Mouse (Mus musculus): ENCODE measurements around the gene Gm45713. TPM values are rescaled to one million over a fixed set of nuclear protein-coding genes. Genes with fewer than 3 reads are reported as not detected.

Gene Gm45713
- total RNA-seq, 2 experiments from 2014 or later, result not detected

- no peak for DNase-seq (ENCODE audit: low spot score in 2 of 2)
These were observed 58.2 kb downstream of the Gm45713 start for GRCm38 (mm10) chr7:45077829-45078228.

- DNase-seq (ENCODE audit: low spot score in 2 of 2), result no peak
These were observed 58.7 kb downstream of the Gm45713 start for GRCm38 (mm10) chr7:45077322-45077721.

GRCm38 (mm10) chr7:45076501-45076900 lies 59.5 kb downstream of the Gm45713 start:
- no peak for DNase-seq (ENCODE audit: low spot score in 2 of 2)

Small RNA genes within 50 kb of the gene (microRNA-seq; reads per million reads assigned to microRNA genes)
- 267 reads per million, percentile 59 among the genes with 10 or more reads in this experiment for gene Mir150
- 22.6 reads per million, percentile 31 among the genes with 10 or more reads in this experiment for gene Mir5121
- not detected for gene Mir7055

Other genes starting within 250 kb of the Gm45713 start
- 100 to 1,000 TPM; 117 to 121 TPM for gene Med25, start 243.5 kb downstream of the Gm45713 start, total RNA-seq (2021)
- 10 to 100 TPM; 24.6 to 26.7 TPM for gene Fuz, start 240.2 kb downstream of the Gm45713 start, total RNA-seq (2021)
- 100 to 1,000 TPM in 1 of 2 experiments, 10 to 100 TPM in 1; 99.9 to 107 TPM for gene Ap2a1, start 206.7 kb downstream of the Gm45713 start, total RNA-seq (2021)
- under 1 TPM in 1 of 2 experiments, not detected in 1; 0.39 TPM for gene Tsks, start 193.0 kb downstream of the Gm45713 start, total RNA-seq (2021)
- gene Cpt1c, start 161.4 kb downstream of the Gm45713 start, total RNA-seq (2021), result 10 to 100 TPM; 28.0 to 31.1 TPM
- gene Prmt1, start 149.7 kb downstream of the Gm45713 start, total RNA-seq (2021), result 100 to 1,000 TPM; 380 to 390 TPM
- 100 to 1,000 TPM; 106 to 111 TPM for gene Irf3, start 138.6 kb downstream of the Gm45713 start, total RNA-seq (2021)
- 10 to 100 TPM; 23.8 to 28.5 TPM for gene Bcl2l12, start 137.5 kb downstream of the Gm45713 start, total RNA-seq (2021)
- 100 to 1,000 TPM; 114 TPM for gene Scaf1, start 119.9 kb downstream of the Gm45713 start, total RNA-seq (2021)
- 10 to 100 TPM; 58.9 to 59.7 TPM for gene Rras, start 118.3 kb downstream of the Gm45713 start, total RNA-seq (2021)
- gene Prr12, start 83.3 kb downstream of the Gm45713 start, total RNA-seq (2021), result 10 to 100 TPM; 76.4 to 85.1 TPM
- gene Nosip, start 73.8 kb downstream of the Gm45713 start, total RNA-seq (2021), result 10 to 100 TPM; 61.1 to 71.2 TPM
- gene Prrg2, start 73.6 kb downstream of the Gm45713 start, total RNA-seq (2021), result 10 to 100 TPM; 17.9 to 18.6 TPM
- gene Rcn3, start 44.0 kb downstream of the Gm45713 start, total RNA-seq (2021), result 10 to 100 TPM; 77.0 to 81.8 TPM
- gene Fcgrt, start 32.4 kb downstream of the Gm45713 start, total RNA-seq (2021), result 100 to 1,000 TPM in 1 of 2 experiments, 10 to 100 TPM in 1; 98.0 to 104 TPM
- gene Rps11, start 11.8 kb downstream of the Gm45713 start, total RNA-seq (2021), result 1,000 to 10,000 TPM; 1,454 to 1,477 TPM
- gene Rpl13a, start 7.5 kb downstream of the Gm45713 start, total RNA-seq (2021), result 1,000 to 10,000 TPM; 2,237 to 2,371 TPM
- 10 to 100 TPM; 18.8 to 23.1 TPM for gene Flt3l, start 201 bp upstream of the Gm45713 start, total RNA-seq (2021)
- 10 to 100 TPM; 60.7 to 65.2 TPM for gene Pih1d1, start 18.1 kb upstream of the Gm45713 start, total RNA-seq (2021)
- 10 to 100 TPM; 76.4 to 90.1 TPM for gene Aldh16a1, start 18.4 kb upstream of the Gm45713 start, total RNA-seq (2021)
- gene Slc17a7, start 27.7 kb upstream of the Gm45713 start, total RNA-seq (2021), result 1 to 10 TPM in 1 of 2 experiments, under 1 TPM in 1; 0.31 to 1.9 TPM
- gene Gfy, start 43.3 kb upstream of the Gm45713 start, total RNA-seq (2021), result not detected
- gene Pth2, start 44.8 kb upstream of the Gm45713 start, total RNA-seq (2021), result not detected
- gene Ccdc155, start 68.7 kb upstream of the Gm45713 start, total RNA-seq (2021), result under 1 TPM; 0.31 to 0.84 TPM
- under 1 TPM in 1 of 2 experiments, not detected in 1; 0.78 TPM for gene Dkkl1, start 75.9 kb upstream of the Gm45713 start, total RNA-seq (2021)
- gene Tead2, start 79.5 kb upstream of the Gm45713 start, total RNA-seq (2021), result 10 to 100 TPM; 45.1 to 67.8 TPM
- 1 to 10 TPM; 4.1 to 6.2 TPM for gene Cd37, start 102.9 kb upstream of the Gm45713 start, total RNA-seq (2021)
- gene Slc6a16, start 104.9 kb upstream of the Gm45713 start, total RNA-seq (2021), result under 1 TPM in 1 of 2 experiments, not detected in 1; 0.28 TPM
- not detected for gene Slc6a21, start 141.3 kb upstream of the Gm45713 start, total RNA-seq (2021)
- gene Trpm4, start 197.5 kb upstream of the Gm45713 start, total RNA-seq (2021), result 10 to 100 TPM; 17.0 to 18.1 TPM
- 10 to 100 TPM in 1 of 2 experiments, 1 to 10 TPM in 1; 6.7 to 13.0 TPM for gene Hrc, start 199.1 kb upstream of the Gm45713 start, total RNA-seq (2021)
- 1 to 10 TPM; 4.7 to 6.9 TPM for gene Ppfia3, start 230.8 kb upstream of the Gm45713 start, total RNA-seq (2021)
- 1 to 10 TPM; 4.8 to 4.9 TPM for gene Lin7b, start 234.4 kb upstream of the Gm45713 start, total RNA-seq (2021)

All from adrenal gland, postnatal 4 days (tissue).